Mouse (Mus musculus): ENCODE data around the gene Prrg2. TPM values are rescaled to one million over a fixed set of nuclear protein-coding genes. Genes with fewer than 3 reads are reported as not detected.

Gene Prrg2
- total RNA-seq, 2 experiments from 2014 or later: 18.5 to 20.0 TPM

DNA sequence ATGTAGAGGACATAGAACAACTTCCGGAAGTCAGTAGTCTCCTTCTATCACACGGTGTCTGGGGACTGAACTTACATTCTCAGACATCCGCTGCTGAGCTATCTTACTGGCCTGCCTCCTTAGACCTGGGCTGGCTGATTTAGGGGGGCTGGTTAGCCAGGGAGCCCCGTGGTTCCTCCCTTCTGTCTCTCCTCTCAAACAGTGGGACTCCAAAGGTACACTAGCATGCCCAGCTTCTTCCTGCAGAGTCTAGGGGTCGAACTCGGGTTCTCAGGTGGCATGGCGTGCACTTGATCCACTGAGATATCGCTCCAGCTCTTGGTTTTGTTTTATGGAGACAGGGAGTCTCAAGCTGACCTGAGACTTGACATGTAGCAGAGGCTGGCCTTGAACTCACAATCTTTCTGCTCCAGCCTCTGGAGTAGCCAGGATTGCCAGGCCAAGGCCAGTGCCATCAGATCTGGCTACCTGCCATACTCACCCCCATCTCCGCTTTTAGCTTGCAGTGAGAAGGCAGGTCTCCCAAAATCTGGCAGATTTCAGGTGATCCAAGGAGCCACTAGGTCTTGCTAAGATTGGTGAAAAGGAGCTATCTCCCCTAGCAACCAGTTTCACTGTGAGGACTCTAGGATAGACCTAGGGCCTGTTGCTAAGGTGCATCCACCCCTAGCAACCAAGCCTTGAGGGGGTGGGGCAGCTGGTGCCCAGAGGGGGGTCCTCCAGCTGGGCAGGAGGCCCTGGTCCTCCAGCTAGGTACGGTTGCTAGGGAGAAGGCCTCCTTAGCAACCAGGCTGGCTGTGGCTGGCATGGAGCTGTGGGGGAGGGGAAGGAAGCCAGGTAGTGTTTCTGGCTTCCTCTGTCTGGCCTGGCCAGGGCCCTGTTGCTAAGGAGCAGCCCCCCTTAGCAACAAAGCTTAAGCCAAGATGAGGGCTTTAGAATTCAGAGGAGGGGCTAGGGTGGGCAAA, 3.6 kb downstream of the Prrg2 start:
- no peak for DNase-seq

DNA sequence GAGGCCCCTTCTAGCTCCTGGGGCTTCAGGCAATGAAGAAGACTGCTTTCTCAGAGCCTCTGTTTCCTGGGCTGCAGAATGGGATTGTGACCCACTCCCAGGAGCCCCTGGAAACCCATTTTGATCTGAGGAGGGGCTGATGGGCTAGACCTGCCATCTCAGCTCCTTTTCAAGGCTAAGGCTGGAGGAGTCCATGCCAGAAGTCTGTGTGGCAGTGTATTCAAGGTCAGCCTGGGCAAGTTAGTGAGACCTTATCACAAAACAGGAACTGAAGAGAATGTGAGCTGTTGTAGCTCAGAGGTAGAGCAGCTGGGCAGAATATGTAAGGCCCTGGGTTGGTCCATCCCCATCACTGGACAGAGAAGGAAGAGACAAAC, 5.5 kb downstream of the Prrg2 start:
- no peak for DNase-seq

DNA sequence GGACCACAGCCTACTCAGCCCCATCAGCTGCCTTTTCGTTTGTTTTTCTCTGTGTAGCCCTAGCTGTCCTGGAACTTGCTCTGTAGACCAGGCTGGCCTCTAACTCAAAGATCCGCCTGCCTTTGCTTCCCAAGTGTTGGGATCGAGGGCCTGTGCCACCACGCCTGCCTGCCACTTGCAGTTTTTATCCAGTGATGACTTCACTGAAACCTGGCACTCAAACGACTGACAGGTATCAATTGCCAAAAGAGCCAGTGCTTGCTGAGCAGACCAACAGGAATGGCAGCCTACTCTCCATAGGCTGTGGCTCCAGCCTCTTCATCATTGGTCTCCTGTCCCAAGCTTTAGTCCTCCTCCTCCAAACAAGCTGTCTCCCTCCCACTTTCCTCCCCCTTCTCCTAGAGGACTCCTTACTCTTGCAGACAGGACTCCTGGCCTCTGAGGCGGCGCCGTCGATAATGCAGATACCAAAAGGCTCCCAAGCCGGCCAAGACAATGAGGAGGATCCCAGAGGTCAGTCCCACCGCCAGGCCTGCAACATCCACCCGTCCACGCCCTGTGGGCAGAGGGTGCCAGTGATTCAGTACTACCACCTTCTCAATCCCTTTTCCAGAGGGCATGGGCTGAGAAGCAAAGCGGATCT, 6.0 kb downstream of the Prrg2 start:
- DNase-seq: no peak

DNA sequence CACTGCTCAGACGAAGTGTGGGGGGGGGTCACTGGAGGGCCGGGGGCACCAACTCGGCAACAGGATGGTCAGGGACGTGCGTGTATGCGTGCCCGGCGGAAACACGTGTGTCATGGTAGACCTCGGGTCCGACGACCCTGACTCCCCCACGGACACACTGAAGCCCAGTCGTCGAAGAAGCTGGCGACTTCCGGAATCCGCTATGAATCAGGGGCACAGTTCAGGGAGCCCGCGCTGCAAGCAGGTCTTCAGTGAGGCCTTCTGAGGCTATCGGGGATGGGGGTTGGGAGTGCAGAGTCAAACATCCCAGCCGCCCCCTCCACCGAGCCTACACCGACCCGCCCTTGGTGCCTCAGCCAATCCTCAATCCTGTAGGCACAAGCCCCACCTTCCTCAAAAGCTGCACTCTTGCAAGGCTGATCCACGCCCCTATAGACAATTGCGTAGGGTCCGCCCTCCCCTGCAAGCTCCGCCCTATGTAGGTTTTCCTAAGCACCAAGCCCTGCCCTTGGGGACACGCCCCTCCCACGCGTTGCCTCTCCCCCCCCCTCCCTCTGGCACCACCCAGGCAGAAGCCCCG, 8.5 kb downstream of the Prrg2 start:
- peak; percentile 96 for DNase-seq

DNA sequence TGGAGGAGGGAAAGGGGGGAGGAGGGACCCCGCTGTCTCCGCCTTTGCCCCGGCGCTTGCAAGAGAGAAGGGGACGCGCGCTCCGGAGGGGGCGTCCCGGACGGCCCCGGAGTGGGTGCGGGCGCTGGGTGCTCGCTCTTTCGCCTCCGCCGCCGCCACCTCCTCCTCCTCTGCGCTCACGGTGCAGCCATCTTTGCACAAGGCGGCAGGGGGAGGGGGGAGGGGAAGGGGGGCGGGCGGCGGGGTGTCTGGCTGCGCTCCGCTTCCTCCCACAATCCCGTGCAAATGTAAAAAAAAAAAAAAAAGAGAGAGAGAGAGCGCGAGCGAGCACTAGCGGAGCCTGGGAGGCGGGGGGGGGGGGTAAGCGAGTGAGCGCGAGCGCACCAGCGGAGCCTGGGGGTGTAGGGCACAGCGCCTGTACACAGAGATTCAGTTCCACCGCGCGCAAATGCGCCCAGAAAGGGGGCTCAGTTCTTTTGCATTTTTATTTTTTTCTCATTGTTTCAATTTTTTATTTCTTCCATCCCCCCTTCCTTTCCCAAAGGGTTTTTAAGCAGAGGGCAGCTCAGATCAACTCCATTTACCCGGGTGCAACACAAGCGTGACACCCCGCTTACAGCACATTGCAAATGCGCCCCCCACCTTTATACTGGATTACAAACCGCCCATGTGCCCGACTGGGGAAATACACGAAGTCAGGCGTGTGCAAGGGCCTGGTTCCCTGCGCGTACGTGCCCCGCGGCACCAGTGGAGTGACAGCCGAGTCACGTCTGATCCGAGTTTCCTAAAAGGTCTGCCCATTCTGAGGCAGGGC, 9.2 kb downstream of the Prrg2 start:
- DNase-seq: peak; percentile 83

DNA sequence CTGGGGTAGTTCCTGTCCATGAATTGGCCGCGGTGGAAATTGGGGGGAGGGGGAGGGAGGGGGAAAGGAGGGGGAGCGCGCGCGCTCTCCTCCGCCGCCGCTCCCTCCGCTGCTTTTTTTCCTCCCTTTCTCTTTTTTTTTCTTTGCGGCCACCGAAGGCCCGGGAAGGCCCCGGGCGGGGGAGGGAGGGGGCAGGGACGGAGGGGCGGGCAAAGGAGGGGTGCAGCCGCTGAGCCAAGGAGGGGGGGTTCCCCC, 9.7 kb downstream of the Prrg2 start, which contains the start of gene Prr12:
Gene Prr12, minus strand, starts transcription at position 20 of the 255 bp plus-strand sequence.
- DNase-seq: no peak

DNA sequence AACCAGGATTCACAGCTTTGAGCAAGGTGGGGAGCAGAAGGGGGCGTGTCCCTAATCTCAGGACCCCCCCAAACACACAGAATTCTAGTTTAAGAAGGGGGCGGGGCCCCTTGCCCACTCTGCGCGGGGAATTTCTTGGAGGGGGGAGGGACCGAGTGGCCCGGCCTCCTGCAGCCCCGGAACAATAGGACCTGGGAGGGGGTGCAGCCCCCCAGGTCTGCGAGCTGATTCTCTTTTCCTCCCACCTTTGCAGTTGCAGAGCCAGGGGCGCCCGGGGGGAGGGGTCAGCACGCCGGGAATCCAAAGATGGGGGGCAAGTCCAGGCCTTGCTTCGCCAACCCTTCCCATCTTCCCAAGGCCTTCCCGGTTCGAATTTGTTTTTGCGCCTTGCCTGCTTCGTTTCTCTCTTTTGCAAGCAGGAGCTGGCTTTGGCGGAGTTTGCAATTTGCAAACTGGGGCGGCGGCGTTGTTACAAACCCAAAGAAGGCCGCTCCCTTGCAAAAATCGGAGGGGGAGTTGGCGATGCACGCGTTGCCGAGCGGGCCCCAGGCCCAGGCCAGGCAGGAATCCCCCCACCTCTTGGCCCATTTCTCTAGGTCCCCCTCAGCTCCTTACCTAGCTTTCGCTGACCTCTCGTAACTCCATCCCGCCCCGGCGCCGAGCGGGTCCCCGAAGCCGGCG, 10.2 kb downstream of the Prrg2 start:
- DNase-seq: peak; percentile 61

DNA sequence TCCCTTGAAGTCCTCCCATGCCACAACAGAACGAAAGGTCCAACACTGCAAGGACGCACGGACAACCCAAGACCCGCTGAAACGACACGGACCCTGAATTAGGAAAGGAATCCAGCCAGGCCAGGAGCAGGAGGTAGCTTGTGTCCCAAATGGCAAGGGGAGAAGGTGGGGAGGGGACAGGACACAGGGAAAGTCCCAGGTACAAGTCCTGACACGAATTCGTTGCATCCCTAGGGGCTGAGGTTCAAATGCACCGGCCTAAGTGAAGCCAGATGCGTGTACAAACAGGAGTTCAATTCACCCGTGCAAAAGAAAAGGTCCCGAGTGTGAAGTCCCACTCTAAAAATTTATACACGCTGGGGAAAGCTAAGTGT, 10.9 kb downstream of the Prrg2 start:
- DNase-seq: no peak

DNA sequence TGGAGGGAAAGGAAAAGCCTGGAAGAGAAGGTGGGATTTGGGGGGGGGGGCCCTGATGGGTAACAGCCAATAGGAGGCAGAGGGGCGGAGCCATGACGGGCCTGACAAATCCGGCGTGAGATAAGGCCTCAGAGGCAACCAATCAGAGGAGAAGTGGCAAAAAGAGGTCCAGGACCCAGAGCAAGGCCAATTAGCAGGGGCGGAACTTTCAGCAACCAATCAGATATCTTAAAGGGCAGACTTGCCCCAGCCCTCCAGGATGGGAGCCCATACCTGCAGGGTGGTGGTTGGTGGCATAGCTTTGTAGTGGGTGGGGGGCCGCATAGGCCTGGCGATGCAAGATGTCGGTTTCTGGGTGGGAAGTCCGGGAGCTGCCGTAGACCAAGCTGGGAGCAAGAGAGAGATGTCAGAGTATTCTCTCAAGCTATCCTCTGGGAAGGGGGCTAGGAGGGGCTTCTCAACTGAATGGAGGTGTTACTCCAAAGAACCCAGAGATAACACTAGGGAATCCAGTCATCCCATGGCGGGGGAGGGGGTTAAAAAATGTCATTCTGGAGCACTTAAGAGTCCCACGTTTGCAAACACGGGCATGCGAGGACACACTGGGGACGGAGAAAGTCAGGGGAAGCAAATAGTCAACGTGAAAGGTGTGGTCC, 11.4 kb downstream of the Prrg2 start:
- peak; percentile 84 for DNase-seq

DNA sequence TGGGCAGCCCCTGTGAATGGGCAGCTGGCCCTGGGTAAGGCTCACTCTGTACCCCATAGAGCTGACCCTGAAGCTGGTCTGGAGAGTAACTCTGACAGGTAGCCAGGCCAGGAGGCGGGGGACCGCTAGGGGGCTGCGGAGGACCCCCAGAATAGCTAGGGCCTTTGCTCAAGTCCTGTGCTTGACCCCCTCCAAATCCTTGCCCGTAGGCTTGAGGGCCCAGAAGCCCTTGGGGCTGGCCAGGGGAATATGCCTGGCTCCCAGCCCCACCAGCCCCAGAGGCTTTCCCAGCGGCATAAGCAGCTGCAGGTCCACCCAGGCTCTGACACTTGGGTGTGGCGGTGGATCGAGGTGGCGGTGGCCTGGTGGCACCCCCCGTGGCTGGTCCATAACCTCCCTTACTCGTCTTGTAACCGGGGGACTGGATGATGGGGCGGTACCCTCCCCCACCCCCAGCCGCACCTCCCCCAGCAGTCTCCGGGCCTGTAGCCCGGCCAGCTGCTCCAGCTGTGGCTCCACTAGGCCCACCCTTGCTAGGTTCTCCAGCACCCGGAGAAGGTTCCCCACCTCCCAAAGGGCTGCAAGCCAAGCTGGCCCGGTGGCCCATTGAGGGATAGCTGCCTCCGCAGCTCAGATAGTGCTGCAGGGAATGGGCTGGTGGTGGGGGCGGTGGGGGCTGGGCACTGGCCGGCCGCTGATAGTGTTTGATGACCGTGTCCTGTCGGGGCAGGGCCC, 13.4 kb downstream of the Prrg2 start:
- no peak for DNase-seq

DNA sequence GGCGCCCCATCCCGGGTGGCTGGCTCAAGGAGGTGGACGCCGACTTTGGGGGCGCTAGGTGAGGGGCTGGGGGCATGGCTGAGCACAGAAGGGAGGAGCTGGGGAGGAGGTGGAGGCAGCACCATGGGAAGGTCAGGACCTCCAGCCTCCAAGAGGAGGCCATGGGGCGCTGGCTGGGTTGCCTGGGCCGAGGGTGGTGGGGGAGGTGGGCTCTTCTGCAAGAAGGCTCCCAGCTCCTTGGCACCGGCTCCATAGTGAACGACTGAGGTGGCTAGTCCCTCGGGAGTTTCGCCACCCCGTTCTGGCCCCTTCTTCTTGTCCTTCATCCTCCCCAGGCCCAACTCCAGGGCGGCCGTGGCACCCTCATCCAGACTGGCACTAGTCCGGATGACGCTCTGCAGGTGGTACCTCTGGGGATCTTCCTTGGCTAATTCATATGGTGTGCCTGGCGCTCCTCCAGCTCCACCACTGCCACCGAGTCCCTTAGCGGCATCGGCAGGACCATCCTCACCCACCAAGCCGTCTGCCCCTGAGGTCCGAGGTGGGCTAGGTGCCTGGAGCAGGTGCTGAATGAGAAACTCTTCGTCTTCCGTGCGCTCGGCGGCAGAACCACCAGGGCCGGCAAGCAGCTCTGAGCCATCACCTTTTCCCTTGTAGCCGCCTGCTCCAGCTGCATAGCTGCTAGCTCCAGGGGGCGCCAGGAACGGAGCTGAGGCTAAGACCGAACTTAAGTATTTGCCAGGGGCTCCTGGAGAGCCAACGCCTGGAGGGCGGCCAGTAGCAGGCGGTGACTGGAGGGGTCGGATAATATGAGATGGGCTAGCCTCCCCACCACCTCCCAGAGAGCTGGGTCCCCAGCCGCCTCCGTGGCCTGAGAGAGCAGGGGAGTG, 14.2 kb downstream of the Prrg2 start:
- DNase-seq: no peak

DNA sequence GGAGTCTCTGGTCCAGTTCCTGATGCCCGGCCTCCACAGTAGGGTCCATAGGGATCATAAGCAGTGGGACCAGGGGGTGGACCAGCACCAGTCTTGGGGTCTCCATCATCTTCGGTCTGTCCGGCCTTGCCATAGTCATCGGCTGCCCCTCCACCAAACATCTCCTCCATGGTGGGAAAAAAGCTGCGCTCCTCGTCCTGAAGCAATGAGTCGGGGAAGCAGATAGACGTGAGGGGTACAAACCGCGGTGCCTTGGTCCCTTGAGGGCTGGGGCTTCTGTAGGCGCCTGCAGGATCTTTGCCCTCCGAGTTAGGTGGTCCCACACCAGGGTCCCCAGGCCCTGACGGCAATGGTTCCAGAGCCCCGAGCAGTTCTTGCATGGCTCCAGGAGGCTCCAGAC, 15.0 kb downstream of the Prrg2 start:
- DNase-seq: no peak

DNA sequence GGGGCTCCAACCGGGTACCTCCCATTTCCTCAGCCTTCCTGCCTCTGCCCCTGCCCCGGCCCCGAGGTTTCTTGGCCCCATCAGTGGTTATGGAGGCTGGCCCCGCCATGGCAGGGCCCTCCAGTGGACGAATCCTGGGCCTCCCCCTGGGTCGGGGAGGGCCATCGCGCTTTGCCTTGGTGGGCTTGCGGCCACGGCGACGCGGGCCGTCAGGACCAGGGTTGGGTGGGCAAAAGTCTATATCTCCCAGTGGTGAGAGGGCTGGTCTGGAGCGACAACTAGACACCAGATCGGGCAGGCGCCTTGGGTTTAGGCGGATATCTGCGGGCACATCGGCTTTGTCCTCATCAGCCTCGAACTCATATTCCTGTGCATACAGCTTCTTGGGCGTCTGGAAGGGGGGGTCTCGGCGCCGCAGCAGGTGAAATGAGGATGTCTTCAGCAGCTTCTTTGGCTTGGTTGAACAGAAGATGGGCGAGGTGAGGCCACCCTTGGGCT, 15.6 kb downstream of the Prrg2 start:
- no peak for DNase-seq

DNA sequence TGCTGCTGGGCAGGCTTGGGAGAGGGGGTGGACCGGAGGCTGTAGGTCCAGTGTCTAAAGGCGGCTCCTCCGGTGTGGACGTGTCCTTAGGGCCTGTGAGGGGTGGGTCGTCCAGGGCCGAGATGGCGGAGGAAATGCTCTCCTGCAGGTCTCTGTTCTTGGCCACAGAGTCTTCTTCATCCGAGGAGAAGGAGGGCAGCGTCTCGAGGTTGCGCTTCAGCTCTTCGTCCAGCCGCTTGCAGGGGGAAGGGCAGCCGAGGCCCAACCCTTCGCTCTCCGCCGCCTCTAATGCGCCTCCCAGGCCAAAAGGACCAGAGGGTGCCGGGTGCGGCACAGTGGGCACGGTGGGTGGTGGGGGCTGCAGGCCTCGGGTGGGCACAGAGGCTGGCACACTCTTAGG, 16.7 kb downstream of the Prrg2 start:
- DNase-seq: no peak

DNA sequence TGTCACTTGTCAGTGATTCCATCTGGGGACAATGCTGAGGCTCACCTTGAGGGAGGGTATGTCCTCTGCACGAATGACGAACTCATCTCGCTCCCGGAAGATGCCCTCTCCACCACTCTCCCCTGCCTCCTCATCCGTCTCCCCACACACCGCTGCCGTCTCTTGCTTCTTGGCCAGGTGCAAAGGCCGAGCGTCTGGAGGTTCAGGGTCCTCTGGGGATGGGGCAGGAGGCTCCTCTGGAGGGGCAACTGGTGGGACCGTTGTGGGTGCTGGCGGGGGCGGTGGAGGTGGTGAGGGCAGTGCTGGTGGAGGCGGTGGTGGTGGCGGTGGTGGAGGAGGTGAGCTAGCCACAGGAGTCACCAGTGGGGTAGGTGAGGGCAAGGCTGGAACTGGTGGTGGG, 19.2 kb downstream of the Prrg2 start:
- DNase-seq: no peak

DNA sequence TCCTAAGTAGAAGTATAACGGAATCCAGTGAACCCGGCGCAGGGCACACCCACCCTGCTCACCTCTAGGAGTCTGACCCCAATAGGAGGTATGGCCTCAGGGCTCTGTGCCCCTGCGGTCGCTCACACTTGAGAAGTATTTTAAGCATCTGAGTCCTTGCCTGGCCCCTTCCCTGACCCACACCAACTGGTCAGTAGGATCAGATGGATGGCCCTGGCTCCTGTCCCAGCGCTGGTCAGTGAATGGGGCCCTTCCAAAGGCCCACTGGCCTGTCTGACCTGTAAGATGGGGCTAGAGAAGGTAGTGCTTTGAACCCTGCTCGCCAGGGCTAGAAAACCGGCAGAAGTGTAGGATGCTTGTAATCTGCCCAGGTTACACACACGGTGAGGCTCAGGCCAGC, 21.6 kb downstream of the Prrg2 start:
- DNase-seq: no peak

DNA sequence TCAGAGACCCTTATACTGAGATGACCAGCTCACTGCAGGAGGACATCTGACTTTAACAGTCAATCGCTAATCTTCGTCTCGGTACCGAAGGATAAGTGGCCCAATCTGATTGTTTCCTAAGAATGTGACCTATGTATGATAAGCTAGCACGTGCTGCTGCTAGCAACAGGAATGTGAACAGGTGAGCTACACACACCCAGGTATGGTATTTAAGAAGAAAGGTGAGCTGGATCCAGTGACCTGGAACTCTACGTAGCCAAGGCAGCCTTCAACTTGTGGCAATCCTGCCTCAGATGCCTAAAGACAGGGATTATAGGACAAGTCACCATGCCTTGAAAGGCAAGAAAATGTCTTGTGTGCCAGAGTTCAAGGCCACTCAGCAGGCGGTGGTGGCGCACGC, 24.1 kb downstream of the Prrg2 start:
- no peak for DNase-seq

DNA sequence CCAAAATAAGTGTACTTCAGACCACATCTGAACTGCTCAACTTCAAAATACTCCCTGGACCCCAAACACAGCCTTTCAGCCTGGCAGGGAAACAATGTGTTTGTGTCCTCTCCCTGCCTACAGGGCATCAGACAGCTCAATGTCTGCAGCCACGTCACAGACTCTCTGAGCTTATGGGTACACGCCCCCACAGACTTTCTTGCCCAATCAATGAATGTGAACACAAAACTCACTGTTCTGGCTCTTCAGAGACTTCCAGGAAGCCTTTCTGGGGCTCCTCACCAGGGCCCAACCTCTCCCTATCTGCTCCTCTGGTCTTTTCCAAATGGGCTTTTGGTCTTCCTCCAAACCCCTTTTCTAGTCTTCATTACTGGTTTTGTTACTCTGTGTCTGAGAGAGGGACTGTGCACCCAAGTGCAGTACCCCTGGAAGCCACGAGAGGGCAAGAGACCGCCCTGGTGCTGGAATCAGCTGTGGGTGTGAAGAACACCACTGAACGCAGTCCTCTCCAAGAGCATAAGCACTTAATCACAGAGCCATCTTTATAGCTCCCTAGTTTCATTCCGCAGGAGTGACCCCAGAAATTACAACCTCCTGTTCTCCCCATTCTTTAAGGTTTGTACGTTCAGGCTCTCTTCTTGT, 24.6 kb downstream of the Prrg2 start:
- DNase-seq: peak; percentile 78

DNA sequence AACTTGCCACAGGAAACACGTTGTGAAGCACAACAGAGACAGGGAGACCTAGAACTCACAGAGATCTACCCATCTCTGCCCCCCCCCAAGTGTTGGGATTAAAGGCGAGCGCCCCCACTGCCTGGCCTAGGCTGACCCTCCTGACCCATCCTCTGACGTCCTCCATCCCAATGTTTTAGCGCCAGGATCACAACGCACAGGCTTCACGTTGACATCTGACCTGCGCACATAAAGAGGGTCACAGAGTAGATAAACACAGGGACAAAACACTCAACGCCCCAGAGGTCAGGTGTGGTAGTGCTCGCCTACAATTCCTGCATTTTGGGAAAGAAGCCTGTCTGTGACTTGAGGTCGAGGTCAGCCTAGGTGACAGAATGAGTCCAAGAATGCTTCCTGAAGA, 25.8 kb downstream of the Prrg2 start:
- no peak for DNase-seq
